Mouse (Mus musculus) lung, postnatal 4 days (tissue): ENCODE results near the gene Hdac7.

Experiments
- DNase-seq, 2 experiments: peaks; one replicate each; pipeline ENCODE4 v3.0.0; 2021

Hdac7 gene

DNA sequence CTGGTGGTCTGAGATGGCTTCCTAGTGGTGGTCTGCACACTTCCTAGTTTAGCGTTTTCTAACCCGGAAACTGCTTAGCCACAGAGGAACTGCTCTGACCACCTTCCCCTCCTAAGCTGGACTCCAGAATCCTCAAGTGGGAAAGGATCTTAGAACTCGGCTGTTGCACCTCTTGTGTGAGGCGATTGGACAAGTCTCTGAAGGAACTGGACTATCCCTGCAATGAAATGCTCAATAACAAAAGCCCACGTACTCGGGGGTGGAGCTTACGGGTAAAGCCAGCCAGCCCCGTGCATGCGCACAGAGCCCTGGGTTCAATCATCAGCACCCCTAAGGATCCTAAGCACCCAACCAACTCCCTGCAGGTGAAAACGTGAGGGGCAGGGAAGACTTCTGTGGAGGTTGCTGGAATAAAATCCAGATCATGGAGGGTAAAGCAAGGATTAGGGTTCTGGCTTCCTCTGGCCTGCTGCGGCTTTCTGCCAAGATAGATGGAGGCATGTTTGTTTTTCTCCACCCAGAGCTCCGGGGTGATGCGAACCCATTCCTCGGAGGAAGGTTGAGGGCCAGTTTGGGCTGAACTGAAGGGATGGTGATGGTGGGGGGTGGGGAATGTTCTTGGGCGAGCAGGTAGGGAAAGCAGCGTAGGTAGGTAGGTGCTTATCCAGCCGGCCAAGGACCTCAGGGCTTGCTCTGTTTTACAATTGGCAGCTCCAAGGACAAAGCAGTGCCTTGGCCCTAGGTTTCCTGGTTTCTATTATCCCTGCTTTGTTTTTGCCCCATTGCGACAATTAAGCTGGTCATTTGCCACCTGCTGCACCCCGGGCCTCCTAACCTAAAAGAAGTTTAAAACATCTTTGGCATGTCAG lies 56.3 kb downstream of the Hdac7 start:
- DNase-seq, result no peak

DNA sequence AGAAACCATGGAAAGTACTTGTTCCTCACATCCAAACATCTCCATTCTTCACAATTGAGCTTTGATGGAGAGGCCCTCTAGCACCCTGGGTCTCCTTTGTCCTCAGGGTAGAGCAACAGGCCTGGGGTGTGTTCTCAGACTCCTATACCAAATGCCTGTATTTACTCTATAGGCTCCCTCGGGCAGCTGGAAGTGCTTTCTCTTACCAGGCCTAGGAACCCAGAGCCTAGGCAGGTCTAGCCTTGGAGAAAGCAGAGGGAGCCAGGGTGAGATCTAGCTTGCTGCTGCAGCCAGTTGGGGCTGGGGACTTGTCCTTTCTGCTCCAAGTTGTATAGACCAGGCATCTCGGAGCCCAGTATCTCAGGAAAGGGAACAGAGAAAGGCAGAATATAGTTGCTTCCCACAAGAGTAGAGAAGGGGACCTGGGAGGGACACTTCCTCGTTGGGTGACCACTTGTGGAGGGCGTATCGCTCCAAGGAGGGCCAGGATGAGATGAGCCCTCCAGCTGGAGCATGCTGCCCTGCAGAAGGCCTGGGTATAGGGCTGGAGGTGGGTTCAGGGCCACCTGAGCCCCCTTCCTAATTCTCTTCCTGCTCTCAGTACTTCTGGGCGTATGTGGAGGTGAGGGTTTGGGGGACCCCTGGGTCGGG lies 57.0 kb downstream of the Hdac7 start:
- DNase-seq, result no peak

DNA sequence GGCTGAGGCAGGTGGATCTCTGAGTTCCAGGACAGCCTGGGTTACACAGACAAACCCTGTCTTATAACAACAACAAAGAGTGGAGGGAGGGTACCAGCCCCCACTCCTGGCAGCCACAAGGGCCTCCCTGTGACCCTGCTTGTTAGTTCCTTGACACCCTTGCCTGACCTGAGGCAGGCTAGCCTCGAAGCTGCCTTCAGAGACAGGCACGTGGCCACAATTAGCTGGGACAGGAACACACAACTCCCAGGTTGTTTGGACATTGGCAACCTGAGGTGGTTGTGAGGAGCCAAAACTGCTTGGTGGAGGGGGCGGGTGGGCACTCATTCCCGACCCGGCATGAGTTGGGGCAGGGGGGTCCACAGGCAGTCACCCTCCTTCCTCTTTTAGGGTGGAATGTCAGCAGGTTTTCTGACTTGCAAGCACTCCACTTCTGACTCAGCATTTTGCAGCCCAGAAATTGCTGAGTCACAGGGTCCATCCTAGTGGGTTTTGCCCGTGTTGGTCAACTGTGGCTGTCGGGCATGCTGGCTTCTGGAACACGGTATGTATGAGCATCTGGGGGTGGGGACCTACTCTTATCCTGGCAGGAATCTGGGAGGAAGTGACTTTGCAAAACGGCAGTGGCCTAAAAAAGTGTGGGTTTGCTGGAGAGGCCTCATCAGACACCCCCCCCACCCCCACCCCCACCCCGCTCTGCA lies 57.7 kb downstream of the Hdac7 start:
- peak in 1 of 2 experiments; percentile 51 for DNase-seq

DNA sequence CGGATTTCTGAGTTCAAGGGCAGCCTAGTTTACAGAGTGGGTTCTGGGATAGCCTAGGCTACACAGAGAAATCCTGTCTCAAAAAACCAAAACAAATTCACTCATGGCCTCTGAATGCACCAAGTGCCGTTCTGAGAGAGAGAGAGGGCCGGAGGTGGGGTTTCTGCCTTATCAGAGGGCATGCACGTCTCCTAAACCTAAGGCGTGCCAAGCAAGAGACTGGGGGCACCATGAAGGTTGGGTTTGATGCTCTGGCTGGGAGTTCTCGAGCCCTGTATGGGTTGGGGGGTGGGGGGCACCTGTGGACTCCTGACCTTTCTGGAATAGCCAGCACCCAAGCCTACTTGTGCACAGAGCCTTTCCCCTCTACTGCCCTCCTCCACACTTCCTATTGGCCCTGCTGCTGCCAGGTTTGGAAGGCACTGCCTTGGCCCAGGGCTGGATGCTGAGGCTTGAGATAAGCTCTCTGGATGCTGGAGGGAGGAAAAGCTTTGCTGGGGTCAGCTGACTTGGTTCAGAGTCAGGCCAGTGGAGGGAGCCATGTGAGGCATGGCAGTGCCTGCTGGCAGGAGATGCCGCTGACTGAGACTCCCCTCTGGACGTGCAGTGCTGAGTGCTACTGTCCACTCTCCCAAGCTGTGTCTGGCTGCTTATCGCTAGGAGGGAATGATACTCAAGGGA lies 58.4 kb downstream of the Hdac7 start:
- peak in 1 of 2 experiments; percentile 53 for DNase-seq

DNA sequence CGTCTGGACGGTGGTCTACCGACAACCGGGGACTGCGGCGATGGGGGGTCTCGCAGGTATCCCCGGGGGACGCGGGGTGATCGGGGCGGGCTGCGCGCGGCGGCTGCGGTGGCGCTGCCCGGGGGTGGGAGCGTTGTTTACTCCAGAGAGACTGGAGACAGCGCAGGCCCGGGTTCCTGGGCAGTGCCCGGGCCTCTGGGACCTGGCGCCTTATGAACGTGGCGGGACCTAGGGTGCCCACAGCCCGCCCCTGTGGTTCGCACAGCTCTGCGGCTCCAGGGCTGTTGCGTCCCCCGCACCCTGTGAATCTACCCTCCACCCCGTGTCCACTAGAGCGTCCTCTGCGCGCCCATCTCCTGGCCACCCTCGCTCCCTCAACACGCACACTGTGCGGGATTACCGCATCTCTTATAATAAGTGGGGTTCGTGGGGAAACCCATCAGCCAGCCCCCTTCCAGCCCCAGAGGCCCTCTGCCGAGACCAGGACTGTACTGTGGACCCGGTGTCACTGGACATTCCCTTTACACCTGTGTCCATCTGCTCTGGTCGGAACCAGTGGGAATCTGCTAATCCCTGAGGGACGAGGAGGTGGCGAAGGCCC lies 59.6 kb downstream of the Hdac7 start:
- DNase-seq, result no peak

DNA sequence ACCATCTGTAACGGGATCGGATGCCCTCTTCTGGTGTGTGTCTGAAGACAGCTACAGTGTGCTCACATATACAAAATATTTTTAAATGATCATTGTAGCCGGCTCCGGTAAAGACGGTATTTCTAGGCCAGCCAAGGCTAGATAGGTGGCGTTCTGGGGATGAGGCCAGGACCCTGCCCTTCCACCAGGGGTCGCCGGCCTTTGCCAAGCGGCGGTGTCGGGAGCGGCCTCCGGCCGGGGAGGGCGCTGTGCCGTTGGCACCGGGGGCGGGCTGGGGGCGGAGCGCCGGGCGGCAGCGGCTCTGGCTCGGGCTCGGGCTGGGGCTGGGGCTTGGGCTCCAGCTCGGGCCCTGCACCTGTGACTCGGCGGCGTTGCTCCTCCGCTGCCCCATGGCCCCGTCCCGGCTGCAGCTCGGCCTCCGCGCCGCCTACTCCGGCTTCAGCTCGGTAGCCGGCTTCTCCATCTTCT lies 60.2 kb downstream of the Hdac7 start:
- DNase-seq, result peak; percentile 93 to 95

DNA sequence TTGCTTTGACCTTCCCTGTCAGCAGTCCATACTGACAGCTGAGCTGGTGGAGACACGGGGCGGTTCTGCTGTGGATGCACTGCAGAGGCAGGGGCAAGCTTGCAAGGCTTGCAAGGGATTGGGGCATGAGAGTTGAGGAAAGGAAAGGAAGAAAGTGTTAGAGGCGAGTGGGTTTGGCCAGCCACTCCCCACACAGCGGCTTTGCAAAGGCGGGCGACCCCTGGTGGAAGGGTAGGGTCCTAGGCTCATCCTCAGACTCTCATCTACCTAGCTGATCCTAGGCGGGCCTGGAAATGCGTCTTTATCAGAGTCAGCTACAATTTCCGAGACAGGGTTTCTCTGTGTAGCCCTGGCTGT lies 61.6 kb downstream of the Hdac7 start:
- peak; percentile 86 to 91 for DNase-seq

DNA sequence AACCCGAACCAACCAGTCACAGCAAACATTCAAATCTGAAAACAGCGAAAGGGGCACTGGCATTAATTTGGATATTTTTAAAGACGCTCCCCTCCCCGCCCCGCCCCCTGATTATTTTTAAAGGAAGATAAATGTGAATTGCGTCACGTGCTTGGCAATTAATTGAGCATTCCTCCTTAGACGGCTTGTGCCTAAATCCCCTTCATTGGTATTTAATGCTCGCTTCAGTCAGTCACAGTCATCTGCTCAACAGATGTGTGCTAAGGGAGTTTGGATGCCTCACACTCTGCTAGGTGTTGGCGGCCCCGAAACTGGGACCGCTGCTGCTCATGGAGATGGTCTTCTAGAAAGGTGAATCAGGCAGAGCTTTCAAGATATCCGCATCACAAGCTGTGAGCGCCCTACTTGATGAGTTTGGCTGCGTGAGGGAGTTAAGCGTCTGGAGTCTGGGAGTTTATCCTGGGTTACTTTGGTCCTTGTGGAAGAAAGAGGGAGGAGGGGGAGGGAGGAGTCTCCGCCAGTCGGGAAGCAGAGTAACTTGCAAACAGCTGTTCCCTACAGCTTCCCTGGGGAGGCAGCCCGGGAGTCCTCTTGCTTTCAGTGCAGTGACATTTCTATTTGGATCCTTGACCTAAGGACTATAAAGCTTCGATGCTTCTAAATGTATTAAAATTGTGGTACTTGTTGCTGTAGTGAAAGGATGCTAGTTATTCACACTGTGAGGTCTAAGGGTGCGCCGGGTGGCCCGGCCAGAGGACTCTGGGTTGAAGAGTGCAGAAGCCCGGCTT lies 62.1 kb downstream of the Hdac7 start:
- DNase-seq, result peak in 1 of 2 experiments; percentile 62

DNA sequence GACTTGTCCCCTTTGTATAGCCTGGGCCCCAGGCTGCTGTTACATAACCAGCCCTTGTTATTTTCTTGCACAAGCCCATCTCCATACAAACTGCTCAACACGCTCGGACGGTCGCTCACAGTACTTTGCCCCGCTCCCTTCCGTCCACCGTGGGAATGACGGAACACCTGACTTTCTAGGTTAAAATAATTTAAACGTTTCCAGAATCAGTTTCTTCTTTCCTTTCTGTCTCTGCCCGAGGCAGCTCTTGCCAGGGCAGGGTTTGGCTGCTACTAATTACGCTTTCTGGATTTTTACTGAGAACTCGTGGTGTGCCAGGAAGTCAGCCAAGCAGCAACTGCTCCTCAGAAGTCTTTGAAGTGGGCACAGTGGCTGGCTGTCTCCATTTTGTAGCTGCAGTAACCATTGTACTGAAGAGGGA lies 63.7 kb downstream of the Hdac7 start:
- no peak for DNase-seq

DNA sequence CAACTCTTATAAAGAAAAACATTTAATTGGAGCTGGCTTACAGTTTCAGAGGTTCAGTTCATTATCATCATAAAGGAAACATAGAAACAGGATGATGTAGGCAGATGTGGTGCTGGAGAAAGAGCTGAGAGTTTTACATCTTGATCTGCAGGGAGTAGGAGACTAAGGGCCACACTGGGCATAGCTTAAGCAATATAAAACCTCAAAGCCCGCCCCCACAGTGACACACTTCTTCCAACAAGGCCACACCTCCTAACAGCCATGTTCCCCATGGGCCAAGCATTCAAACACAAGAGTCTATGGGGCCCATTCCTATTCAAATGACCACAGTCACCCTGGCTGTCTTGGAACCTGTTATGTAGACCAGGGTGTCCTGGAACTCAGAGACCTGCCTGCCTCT lies 64.7 kb downstream of the Hdac7 start:
- no peak for DNase-seq

DNA sequence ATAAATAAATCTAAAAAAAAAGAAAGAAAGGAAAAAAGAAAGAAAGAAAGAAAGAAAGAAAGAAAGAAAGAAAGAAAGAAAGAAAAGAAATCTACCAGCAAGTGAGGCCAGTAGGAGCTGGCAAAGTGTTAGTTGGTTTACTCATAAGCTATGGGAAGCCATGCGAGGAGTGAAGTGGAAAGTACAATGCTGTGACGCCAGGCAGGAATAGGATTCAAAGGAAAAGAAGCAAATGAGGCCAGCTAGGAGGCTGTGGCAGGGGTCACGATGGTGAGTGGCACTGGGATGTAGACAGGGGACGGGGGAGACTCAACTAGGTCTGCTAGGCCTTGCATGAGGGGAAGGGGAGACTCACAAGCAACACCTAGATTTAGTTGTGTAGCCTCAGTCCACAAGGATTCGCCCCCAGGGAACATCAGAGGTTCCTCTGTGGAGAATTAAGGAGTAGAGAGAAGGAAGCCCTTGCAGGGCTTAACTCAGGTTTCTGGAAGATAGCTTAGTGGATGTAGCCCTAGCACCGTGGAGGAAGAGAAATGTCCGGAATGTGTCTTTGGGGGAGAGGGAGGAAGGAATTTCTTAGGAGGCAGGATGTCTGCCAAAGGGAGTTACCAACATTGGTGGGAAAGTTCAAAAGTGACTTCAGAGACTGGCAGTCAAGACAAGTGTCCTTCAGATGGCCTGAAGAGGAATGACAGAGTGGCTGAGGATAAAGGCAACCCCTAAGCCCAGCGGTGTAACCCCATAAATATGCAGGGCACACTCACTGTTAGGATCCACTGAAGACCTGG lies 65.8 kb downstream of the Hdac7 start, which contains the start of gene Slc48a1:
Gene Slc48a1, plus strand, starts transcription at position 210 of the 788 bp plus-strand sequence.
- DNase-seq, result no peak

DNA sequence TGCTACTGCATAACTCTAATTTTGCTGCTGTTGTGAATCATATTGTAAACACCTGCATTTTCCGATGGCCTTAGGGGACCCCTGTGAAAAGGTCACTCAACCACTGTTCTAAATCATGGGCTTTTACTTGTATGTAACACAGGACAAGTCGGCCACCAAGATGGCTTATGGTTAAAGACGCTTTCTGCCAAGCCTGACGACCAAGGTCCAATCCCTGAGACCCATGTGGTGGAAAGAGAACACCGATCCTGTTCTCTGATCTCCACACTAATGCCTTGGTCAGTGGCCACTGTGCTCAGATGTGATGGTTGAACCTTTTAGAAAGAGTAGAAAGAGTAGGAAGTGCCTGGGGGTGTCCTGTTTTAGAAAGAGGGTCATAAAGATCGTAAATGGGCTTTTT lies 67.4 kb downstream of the Hdac7 start:
- no peak for DNase-seq

DNA sequence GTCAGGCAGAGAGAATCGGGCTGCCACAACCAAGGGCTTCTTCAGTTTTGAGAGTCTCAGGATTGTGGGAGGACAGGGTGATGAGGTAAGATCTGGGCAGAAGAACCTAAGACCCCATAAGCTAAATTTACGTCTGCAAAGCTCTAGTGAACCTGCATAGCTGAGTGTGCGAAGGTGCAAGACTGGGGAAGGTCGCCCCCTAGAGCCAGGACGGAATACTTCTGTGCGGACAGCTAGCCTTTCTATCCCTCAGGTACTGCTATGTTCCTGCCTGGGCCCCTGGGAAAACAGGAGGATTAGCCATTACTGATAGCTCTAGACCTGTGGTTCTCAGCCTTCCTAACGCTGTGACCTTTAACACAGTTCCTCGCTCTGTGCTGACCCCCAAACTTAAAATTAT lies 67.8 kb downstream of the Hdac7 start:
- DNase-seq, result peak; percentile 80 to 87

DNA sequence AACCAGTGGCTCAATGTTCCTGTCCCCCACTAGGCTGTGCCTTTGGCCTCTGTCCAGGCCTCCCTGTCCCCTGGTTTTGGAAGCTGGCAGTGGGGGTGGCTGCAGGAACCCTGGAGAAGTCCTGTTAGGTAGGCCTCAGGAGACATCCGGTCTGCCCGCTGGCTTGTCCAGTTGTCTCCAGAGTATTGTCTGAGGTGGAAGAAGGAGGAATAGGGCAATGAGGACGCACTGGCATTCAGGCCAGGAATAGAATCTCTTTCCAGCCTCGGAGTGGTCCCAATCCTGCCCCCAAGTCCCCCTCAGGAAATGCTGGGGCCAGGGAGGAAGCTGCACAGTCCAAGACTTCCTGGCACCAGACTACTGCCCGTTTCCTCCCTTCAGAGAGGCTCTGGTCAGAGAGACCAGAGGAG lies 70.3 kb downstream of the Hdac7 start:
- DNase-seq, result peak; percentile 65 to 82

DNA sequence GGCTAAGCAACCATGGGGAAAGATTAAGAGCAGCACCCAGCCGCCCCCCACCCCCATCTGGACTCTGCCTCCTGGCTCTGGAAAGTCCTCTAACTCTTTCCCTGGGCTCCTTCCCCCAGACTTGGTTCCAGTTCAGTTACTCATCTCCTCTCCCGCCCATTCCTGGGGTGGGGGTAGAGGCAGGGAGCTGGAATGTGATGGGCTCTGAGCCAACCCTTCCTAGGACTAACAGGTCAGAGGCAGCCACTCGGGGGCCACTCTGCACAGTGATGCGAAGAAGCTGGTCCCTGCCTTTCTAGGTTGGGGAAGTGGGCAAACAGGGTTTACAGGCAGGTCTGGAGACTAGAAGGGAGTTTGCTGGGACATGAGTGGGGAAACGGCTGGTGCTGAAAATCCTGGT lies 71.2 kb downstream of the Hdac7 start:
- peak; percentile 89 to 92 for DNase-seq

DNA sequence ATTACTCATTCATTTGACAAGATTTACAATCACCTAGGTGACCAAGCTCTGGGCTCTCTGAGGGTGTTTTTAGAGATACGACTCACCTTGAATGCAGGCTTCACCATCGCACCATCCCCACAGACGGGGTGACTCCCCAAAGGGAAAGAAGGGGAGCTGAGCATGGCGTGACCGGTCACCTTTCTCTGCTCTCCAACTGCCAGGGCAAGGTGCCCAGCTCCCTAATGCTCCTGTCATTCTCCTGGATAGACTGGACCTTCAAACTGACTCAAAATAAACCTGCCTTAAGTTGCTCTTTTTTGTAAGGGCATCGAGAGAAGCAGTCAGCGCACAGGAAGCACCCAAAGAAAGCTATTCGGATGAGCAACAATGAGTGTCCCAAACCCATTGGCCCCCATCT lies 74.0 kb downstream of the Hdac7 start:
- no peak for DNase-seq

DNA sequence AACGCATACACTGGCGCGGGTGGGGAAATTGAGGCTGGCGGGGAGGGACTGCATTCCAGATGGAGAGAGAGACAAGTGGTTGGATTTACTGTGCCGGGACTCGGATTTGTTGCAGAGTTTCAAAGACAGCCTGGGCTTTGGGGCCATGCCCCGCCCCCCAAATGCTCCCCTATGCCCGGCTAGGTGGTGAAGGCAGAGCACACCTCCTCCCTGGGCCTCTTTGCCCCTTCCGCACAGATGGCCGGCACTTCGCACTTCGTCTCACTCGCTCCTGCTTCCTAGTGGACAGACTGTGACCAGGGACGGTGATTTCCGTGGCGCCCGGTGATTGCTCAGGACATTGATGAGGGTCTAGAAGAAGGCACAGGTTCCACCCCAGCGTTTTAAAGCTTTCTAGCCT lies 76.1 kb downstream of the Hdac7 start:
- DNase-seq, result peak; percentile 70 to 77

DNA sequence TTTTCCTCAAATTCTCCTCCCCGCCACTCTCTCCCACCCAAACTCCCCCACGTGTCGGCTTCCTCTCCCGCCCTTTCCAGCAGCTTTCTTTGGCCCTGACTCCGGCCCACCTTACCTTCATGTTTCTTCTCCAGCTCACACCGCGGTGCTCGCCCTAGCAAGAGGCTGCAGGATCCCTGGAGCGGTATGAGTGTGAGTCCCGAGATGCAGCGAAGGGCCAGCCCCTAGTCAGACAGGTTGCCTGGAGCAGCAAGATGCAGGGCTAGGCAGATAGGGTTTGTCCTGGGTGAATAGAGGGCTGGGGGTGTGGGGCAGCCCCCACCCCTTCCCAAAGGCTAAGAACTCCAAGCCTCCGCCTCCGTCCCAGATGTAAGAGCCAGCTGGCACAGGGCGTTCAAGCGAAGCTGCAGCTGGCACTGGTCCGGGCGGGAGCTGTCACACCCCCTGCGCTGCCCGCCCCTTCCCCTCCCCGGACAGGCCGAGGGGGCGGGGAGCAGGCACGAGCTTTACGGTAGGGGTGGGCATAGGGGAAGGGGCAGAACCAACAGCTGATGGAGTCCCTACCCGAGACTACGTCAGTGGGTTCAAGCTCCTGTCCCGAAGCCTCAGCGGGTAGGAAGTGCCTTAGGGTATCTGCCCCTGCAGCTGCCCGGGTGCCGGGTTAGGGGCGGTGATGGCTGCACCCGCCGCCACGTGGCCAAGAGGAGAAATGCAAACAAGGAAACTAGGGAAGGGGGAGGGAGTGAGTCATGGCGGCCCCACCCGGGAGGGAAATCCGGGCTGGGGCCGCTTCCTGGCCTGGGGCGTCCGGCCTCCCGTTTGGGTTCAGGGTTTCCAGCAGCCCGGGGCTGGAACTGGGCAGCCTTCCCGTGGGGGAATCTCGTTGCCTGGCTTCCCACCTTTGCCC lies 76.8 kb downstream of the Hdac7 start, which contains the start of gene Rapgef3:
Gene Rapgef3, minus strand, starts transcription at position 693 of the 907 bp plus-strand sequence.
- peak; percentile 94 to 95 for DNase-seq

DNA sequence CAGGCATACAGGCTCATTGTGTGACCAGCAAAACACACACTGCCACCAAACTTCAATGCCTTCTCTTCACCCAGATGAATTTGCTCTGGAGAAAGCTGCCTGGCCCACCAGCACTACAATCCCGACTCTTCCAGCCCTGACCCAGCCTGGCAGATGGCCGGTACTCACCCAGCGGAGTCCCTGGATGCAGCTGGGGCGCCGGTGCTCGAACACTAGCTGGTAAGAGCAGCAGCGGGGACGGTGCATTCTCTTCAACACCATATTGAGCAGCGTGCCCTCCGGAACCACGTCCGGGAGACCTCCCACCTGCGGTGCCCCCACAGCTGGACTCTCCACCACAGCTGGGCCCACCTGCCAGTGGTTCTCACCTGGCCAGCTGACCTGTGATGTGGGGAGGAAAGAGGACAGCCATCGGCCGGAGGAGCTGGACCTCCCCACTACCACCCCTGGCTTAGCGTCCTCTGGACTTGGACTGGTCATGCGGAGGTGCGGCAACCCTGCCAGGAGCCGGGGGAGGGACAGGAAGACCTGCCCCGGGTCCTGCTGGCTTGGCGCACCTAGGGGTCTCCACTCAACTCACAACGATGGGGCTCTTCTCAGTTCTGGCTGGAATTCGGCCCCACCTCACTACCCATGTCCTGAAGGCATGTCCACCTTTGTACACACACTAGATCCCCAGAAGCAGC lies 77.6 kb downstream of the Hdac7 start:
- no peak for DNase-seq
